Mouse (Mus musculus): ENCODE measurements at regions not wholly inside any gene's neighbourhood (a gene's known extent, or its start where the extent isn't known, plus 50 kb on each side); places are given as distances from the start of the nearest gene placed in this dataset.

- no peak for DNase-seq (ENCODE audit: low spot score)
Measured at GRCm38 (mm10) chr8:8054224-8054916, 606.7 kb downstream of the Efnb2 start.

- DNase-seq (ENCODE audit: low spot score), result no peak
Measured at GRCm38 (mm10) chr8:8051186-8051585, 609.9 kb downstream of the Efnb2 start.

- no peak for DNase-seq (ENCODE audit: low spot score)
Measured at GRCm38 (mm10) chr8:8050778-8051177, 610.3 kb downstream of the Efnb2 start.

GRCm38 (mm10) chr8:8044926-8045325, 616.1 kb downstream of the Efnb2 start:
- no peak for DNase-seq (ENCODE audit: low spot score)

GRCm38 (mm10) chr8:8044296-8044695, 616.7 kb downstream of the Efnb2 start:
- DNase-seq (ENCODE audit: low spot score), result no peak

- no peak for DNase-seq (ENCODE audit: low spot score)
Measured at GRCm38 (mm10) chr8:8037929-8038328, 623.1 kb downstream of the Efnb2 start.

GRCm38 (mm10) chr8:8011151-8011550, 649.9 kb downstream of the Efnb2 start:
- no peak for DNase-seq (ENCODE audit: low spot score)

GRCm38 (mm10) chr8:7994905-7995304, 666.1 kb downstream of the Efnb2 start:
- DNase-seq (ENCODE audit: low spot score), result no peak

GRCm38 (mm10) chr8:7988820-7989219, 672.2 kb downstream of the Efnb2 start:
- no peak for DNase-seq (ENCODE audit: low spot score)

GRCm38 (mm10) chr8:7977020-7977419, 684.0 kb downstream of the Efnb2 start:
- DNase-seq (ENCODE audit: low spot score), result no peak

GRCm38 (mm10) chr8:7973791-7974190, 687.3 kb downstream of the Efnb2 start:
- DNase-seq (ENCODE audit: low spot score), result no peak

- no peak for DNase-seq (ENCODE audit: low spot score)
Measured at GRCm38 (mm10) chr8:7964276-7964675, 696.8 kb downstream of the Efnb2 start.

- DNase-seq (ENCODE audit: low spot score), result no peak
Measured at GRCm38 (mm10) chr8:7956745-7957144, 704.3 kb downstream of the Efnb2 start.

GRCm38 (mm10) chr8:7954851-7955250, 706.2 kb downstream of the Efnb2 start:
- DNase-seq (ENCODE audit: low spot score), result no peak

- DNase-seq (ENCODE audit: low spot score), result no peak
Measured at GRCm38 (mm10) chr8:7945966-7946775, 714.9 kb downstream of the Efnb2 start.

- no peak for DNase-seq (ENCODE audit: low spot score)
Measured at GRCm38 (mm10) chr8:7936596-7936995, 724.4 kb downstream of the Efnb2 start.

GRCm38 (mm10) chr8:7919416-7919815, 741.6 kb downstream of the Efnb2 start:
- DNase-seq (ENCODE audit: low spot score), result no peak

- DNase-seq (ENCODE audit: low spot score), result no peak
Measured at GRCm38 (mm10) chr8:7894338-7894737, 766.7 kb downstream of the Efnb2 start.

- no peak for DNase-seq (ENCODE audit: low spot score)
Measured at GRCm38 (mm10) chr8:7853169-7853568, 807.9 kb downstream of the Efnb2 start.

GRCm38 (mm10) chr8:7850573-7850972, 810.5 kb downstream of the Efnb2 start:
- DNase-seq (ENCODE audit: low spot score), result no peak

GRCm38 (mm10) chr8:7831948-7832347, 829.1 kb downstream of the Efnb2 start:
- no peak for DNase-seq (ENCODE audit: low spot score)

GRCm38 (mm10) chr8:7827811-7828210, 833.2 kb downstream of the Efnb2 start:
- DNase-seq (ENCODE audit: low spot score), result no peak

- DNase-seq (ENCODE audit: low spot score), result no peak
Measured at GRCm38 (mm10) chr8:7808395-7808794, 852.6 kb downstream of the Efnb2 start.

- no peak for DNase-seq (ENCODE audit: low spot score)
Measured at GRCm38 (mm10) chr8:7799221-7799620, 861.8 kb downstream of the Efnb2 start.

Data from T-cell, adult 2 months (primary cell).